Mouse (Mus musculus): ENCODE data around the gene Traf7.

The Traf7 gene

GRCm38 (mm10) chr17:24506332-24507070, 21.2 kb downstream of the Traf7 start:
- DNase-seq (ENCODE audit: low spot score), result no peak

DNA sequence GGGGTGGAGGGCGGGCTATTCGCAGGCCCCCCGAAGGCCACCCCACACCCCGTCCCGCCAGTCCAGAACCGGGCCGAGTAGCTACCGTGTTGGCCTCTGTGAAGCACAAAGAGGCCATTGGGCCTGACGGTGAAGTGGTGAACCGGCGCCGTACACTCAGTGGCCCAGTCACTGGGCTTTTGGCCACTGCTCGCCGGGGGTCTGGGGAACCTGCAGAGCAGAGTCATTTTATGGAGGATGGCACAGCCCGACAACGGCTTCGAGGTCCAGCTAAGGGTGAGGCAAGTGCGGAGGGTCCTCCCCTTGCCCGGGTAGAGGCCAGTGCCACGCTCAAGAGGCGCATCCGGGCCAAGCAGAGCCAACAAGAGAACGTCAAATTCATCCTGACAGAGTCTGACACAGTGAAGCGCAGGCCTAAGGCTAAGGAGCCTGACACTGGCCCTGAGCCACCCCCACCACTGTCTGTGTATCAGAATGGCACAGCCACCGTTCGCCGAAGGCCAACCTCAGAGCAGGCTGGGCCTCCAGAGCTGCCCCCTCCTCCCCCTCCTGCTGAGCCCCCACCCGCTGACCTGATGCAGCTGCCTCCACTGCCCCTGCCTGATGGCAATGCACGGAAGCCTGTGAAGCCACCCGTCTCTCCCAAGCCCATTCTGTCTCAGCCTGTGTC, 22.3 kb downstream of the Traf7 start:
- DNase-seq (ENCODE audit: low spot score), result no peak

DNA sequence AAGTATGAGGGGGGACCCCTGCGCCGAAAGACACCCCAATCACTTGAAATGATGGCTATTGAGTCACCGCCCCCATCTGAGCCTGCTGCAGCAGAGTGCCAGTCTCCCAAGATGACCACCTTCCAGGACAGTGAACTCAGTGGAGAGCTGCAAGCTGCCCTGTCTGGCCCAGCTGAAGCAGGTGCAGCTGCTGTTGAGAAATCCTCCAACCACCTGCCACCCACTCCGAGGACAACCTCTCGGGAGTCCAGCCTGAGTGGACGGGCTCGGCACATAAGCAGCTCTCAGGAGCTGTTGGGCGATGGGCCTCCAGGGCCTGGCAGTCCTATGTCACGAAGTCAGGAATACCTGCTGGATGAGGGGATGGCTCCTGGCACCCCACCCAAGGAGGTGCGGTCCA, 23.7 kb downstream of the Traf7 start:
- no peak for DNase-seq (ENCODE audit: low spot score)

- no peak for DNase-seq (ENCODE audit: low spot score)
Measured at GRCm38 (mm10) chr17:24502208-24502607, 25.5 kb downstream of the Traf7 start.

- DNase-seq (ENCODE audit: low spot score), result no peak
Measured at GRCm38 (mm10) chr17:24496026-24496425, 31.7 kb downstream of the Traf7 start.

- DNase-seq (ENCODE audit: low spot score), result no peak
Measured at GRCm38 (mm10) chr17:24495443-24495842, 32.3 kb downstream of the Traf7 start.

GRCm38 (mm10) chr17:24494627-24495335, 33.0 kb downstream of the Traf7 start:
- DNase-seq (ENCODE audit: low spot score), result peak; percentile 37

DNA sequence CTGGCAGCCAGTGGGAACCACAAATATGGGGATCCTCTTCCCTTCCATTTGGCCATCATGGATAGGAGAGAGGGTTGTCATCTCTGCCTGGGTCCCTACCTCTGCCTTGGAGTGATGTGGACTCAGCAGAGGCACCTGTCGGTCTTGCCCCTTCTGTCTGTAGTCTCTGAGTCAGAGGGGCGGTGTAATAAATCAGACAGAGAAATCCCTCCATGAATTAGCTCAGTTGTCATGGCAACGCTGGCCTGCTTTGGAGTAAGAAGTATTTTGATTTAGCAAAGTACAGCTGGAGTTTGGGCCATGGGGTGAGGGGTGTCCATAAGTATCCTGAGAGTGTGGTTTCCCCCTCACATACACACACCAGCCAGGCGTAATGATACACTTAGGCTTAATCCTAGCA, 37.3 kb downstream of the Traf7 start:
- no peak for DNase-seq (ENCODE audit: low spot score)

GRCm38 (mm10) chr17:24489265-24490030, 38.3 kb downstream of the Traf7 start:
- DNase-seq (ENCODE audit: low spot score), result no peak

DNA sequence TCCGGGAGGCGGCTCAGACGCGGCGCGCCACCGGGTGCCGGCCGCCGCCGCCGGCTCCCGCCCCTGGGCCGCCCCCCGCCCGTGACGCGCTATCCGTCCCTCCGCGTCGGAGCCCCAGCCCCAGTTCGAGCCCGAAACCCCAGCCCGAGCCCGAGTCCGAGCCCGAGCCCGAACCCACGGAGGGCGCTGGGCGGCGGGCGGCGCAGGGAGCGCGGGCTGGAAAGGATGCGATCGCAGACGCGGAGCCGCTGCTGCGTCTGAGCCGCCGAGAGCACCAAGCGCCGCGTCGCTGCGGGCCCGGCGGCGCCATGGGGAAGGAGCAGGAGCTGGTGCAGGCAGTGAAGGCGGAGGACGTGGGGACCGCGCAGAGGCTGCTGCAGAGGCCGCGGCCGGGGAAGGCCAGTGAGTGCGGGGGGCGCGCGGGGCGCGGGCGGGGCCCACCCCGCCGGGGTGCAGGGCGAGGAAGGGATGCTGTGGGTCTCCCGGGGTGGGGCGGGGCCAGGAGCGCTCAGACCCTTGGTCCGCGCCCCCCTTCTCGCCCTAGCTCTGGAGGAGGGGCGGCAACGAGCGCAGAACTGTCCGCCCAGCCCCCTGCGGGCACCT, 39.0 kb downstream of the Traf7 start:
- peak; percentile 28 for DNase-seq (ENCODE audit: low spot score)

DNA sequence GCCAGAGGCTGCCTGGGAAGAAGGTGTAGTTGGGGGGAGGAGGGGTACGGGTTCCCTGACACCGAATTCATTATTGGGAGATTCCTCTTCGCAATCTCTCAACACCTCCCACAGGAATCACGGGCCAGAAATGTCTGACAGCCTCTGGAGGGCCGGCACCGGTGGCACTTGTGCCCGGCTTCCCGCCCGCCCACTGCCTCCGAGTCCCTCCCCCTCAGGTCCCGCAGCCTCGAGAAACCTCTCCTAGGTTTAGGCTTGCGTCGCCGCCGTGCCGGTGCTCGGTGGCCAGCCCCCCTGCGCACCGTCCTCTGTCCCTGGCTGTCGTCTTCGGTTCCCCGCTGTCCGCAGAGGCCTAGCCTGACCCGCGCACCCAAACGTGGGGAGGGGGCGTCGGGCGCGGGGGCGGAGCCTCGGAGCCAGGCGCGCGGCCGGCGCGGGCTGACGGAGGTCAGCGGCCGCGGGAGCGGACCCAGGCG, 39.5 kb downstream of the Traf7 start, which contains the start of gene Caskin1:
Caskin1 (plus strand) TSS at position 416 of the 476 bp plus-strand sequence.
- no peak for DNase-seq (ENCODE audit: low spot score)

DNA sequence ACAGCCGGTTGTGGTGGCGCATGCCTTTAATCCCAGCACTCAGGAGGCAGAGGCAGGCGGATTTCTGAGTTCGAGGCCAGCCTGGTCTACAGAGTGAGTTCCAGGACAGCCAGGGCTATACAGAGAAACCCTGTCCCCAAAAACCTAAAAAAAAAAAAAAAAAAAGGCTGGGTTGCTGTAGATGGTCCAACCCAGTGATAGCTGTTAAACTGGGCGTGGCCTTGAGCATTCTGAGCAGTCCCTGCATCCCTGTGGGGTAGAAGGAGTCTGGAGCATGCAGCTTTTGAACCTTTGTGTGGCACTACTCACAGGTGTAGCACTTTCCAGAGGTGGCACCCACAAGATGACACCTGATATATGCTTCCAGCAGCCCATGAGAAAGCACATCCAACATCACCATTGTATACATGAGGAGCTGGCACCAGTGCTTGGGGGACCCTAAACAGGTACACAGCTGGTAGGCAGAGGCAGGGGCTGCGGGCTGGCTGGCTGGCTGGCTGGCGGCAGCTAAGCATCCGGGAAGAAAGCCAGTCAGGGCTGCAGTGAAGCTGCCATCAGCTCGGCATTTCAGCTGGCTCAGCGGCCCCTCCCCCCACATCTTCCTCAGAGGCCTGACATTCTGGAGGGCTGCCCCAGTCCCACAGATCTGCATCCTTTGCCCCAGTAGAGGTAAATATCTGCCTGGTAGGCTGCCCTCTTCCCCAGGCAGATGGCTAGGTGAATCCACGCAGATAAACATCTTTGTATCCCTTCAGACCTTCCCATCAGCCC, 42.5 kb downstream of the Traf7 start:
- no peak for DNase-seq (ENCODE audit: low spot score)

DNA sequence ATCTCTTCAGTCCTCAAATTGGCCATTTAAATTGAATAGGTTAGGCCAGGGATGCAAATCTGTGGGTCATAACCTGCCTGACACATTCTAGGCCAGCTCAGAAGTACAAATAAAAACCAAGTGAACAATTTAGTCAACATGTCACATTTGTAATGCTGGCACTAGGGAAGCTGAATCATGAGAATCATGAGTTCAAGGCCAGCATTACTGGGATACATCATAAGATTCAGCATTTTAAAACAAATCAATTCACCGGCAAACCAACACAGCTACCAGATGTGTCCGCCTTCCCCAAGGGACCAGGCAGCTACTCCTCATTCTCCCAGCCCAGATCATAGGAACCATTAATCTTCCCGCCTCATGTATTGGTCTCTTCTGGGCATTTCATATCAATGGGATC, 44.2 kb downstream of the Traf7 start:
- DNase-seq (ENCODE audit: low spot score), result no peak

- no peak for DNase-seq (ENCODE audit: low spot score)
Measured at GRCm38 (mm10) chr17:24481027-24481815, 46.5 kb downstream of the Traf7 start.

GRCm38 (mm10) chr17:24480201-24480826, 47.4 kb downstream of the Traf7 start:
- no peak for DNase-seq (ENCODE audit: low spot score)

DNA sequence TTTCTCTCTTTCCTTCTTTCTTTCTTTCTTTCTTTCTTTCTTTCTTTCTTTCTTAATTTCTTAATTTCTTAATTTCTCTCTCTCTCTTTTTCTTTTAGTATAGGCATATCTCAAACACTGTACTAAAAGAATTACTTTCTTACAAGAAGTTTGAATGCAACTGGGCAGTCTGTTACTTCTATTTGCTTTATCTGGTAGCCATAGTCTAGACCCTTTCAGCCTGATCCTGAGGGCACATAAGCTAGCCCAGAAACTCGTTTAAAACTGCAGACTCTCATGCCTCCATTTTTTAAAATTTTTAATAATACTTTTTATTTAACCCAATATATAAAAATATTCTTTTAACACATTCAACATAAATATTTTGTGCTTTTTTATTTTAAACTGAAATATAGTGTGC, 48.3 kb downstream of the Traf7 start:
- no peak for DNase-seq (ENCODE audit: low spot score)

DNA sequence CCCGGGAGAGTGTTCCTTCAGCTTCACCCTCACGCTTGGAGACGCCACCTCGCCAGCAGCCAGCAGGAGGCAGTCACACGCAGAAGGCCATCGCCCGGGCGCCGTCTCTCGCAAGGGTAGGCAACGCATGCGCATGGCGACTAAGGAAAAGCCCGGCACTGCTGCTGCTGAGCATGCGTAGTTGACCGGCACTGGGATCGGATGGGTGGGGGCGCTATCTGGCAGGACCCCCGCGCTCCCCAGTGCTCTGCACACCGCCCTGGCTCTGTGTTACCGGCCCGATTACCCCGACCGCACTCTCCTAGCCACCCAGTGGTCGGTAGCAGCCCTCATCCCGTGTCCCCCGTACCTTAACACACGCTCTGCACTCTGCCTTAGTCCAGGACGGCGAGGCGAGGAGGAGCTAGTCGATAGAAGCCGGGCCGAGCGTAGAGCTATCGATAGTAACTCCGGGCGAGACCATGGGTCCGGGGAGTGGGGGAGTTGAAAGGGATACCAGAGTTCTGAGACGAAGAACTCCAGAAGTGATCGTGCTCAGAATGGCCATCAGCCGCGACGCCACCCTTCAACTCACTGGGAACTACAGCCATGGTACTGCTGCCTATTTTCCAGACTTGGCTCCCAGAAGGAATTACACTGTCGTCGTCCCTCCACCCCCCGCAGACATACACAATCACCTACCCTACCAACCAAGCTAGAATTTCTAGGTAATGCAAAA, 48.9 kb downstream of the Traf7 start, which contains the start of gene Mlst8:
Mlst8 (minus strand) TSS at position 416 of the 718 bp plus-strand sequence.
- peak; percentile 95 for DNase-seq (ENCODE audit: low spot score)

DNA sequence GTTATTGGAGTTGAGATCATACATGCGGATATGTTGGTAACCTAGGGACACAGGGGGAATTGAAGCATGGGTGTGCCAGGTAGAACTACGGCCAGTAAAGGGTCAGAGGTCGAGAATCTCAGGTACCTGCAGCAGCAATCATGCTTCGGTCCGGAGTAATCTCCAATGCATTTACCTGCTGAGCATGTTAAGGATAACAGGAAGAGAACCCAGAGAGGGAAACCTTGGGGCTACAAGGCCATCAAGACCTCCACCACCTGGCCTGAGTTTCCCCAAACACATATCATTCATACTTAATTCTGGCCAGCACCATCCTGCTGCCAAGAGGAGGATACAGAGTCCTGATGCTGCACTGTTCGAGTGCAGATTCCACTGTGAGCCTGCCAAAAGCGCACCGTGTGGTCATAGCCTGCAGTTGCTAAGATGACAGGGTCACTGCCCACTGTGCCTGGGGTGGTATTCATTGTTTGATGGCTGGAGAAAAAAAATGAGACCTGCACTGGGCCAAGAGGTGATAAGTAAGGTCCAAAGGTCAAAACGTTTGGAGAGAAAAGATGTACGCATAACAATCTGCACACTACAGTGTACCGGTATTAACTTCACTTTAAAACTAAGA, 49.6 kb downstream of the Traf7 start:
- DNase-seq (ENCODE audit: low spot score), result no peak
